Mouse (Mus musculus) left cerebral cortex, adult 2 months (tissue): ENCODE measurements around the gene Crlf1. TPM values are rescaled to one million over a fixed set of nuclear protein-coding genes. Genes with fewer than 3 reads are reported as not detected.

Source experiments
- DNase-seq, 2 experiments: peaks; one replicate each; pipeline ENCODE4 v3.0.0; 2021 to 2022; ENCODE audit warnings: low spot score in 2 of 2, mixed read lengths in 1 of 2; ENCODE audit errors: extremely low spot score in 1 of 2
- H3K27ac ChIP-seq: fragments of 200-600 bp; 2 replicates; pipeline ENCODE4 v1.8.1; 2022
- H3K4me3 ChIP-seq: fragments of 200-600 bp; 2 replicates; pipeline ENCODE4 v1.8.1; 2022
- CTCF ChIP-seq: fragments of 200-600 bp; IDR thresholded peaks from 2 replicates; pipeline ENCODE4 v1.8.1; 2022; ENCODE audit warnings: antibody characterized with exemption, mild to moderate bottlenecking, moderate library complexity
- intact Hi-C: fragments of 180-260 bp; cut with DNase I; formaldehyde crosslinking; loops from one replicate; pipeline ENCODE4 v1.15.1; 2025
- total RNA-seq, 2 experiments: library from RNA; stranded (reverse); gene quantifications; 2 replicates each; pipeline ENCODE4 v1.2.3; 2021

Gene Crlf1
- total RNA-seq, 2 experiments from 2014 or later: 2.6 to 3.0 TPM

DNA sequence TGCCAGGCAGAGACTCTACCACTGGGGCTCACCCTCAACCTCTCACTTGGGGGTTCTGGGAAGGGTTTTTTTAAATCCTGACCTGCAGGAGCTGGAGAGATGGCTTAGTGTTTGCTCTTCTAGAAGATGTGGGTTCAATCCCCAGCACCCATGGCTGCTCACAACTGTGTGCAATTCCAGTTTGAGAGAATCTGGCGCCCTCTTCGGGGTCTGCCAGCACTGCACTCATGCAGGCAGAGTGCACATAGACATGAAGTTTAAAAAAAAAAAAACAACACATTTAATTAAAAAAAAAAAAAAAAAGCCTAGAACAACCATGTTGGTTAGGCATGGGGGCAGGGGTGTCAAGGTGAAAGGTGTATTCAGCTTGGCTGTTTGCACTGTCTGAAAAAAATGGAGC, 37.4 kb downstream of the Crlf1 start:
- Histone ChIP-seq H3K27ac (no peak overlapping the region), H3K4me3 (no peak overlapping the region)
- intact Hi-C loops: no loop called here
- TF ChIP-seq CTCF: peak; percentile 7
- DNase-seq: no peak

DNA sequence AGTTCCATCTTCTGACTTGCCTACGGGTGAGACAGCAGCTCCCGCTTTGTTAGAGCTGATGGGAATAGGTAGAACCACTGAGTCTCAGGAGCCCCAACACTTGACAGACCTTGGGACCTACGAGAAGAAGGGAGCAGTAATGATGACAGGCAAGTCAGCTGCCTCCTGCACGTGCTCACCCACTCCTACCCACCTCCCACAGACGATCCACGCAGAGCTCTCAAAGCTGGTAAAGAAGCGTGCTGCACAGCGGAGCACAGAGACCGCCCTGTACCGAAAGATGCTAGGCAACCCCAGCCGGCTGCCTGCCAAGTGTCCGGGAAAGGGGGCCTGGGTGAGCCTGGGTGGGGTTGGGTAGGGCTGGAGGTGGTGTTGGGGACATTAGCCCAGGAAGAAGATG, 41.3 kb downstream of the Crlf1 start:
- H3K4me3 ChIP-seq: no peak overlapping the region
- no peak for DNase-seq
- no peak for TF ChIP-seq CTCF
- H3K27ac ChIP-seq: peak overlapping the region; percentile 50; the same call in 1 of the 2 replicates
- intact Hi-C loops: no loop called here

DNA sequence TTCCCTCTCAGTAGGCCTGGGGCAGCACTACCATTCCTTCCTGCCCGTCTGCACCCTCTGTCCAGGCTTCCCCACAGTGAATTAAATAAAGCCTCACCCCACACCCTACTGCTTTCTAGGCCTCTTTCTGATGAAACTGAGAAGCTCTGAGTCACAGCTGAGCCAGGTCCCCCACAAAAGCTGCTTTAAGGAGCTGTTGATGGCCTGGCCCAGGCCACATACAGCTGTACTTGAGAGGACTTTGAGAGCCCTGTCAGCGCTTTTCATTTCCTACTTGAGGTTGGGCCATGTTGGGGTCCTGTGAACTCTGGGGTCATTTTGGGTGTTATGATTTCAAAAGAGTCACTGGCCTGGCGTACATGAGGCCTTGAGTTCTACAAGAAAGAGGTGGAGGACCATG, 42.3 kb downstream of the Crlf1 start:
- H3K4me3 ChIP-seq: no peak overlapping the region
- DNase-seq: no peak
- H3K27ac ChIP-seq: no peak overlapping the region; the same call in 1 of the 2 replicates
- intact Hi-C loops: no loop called here
- no peak for TF ChIP-seq CTCF

DNA sequence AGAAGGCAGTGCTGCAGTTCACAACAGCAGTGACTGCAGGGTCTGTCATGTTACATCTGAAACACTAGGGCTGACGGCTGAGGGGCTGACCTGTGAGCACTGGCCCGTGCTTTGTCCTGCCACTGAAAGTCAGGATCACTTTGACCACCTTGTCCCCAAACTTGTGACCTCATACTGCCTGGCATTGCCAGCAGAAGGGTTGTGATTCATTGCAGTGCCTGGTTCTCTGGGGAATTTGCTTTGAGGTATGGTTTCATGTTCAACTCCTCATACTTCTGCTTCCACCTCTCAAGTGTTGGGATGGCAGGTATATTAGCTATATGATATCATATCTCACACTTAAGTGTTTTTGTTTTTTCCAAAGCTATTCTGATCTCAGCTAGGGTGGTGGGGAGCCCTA, 42.7 kb downstream of the Crlf1 start:
- intact Hi-C loops: no loop called here
- no peak overlapping the region for H3K4me3 ChIP-seq

DNA sequence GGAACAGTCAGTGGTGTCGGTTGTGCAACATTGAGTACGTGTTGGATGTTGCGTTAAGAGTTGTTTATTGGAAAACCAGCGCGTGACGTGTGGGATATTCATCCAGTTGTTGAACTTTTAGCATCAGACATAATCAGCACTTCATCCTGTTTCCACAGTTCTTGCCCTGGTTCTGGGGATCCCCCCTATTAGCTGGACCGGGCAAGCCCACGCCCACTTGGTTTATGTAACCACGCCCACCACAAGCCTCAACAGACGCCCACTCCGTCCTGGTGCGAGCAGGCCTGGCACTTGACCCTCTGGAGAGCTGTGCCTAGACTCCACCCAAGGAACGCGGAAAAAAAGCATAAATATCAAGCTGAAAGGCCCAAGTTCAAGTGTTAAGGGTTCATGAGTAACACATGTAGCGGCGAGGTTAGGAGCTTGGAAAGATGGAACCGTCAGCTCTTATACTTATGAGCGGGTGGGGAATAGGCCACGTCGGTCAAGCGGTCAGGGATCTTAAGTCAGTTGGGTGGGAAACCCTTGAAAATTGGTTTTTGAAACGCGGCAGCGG, 45.1 kb downstream of the Crlf1 start:
- H3K27ac ChIP-seq: peak overlapping the region; percentile 66; the same call in 1 of the 2 replicates
- H3K4me3 ChIP-seq: peak overlapping the region; percentile 70
- intact Hi-C loops: loop anchor here (2.0 kb wide), 1 partner anchor 31 kb away; the partner anchor contains the start of gene Rex1bd
- TF ChIP-seq CTCF: no peak
- no peak for DNase-seq

More for the DNA sequence above, 42.7 kb downstream of the Crlf1 start:
- DNase-seq: no peak
- H3K27ac ChIP-seq: no peak overlapping the region
- no peak for TF ChIP-seq CTCF

- Histone ChIP-seq H3K4me3 (peak overlapping the region; percentile 70), H3K27ac (peak overlapping the region; percentile 97)
- TF ChIP-seq CTCF: no peak
- peak; percentile 99 for DNase-seq
- intact Hi-C loops: loop anchor here (2.0 kb wide), 1 partner anchor 32 kb away; the partner anchor contains the start of gene Rex1bd
These were observed 45.7 kb downstream of the Crlf1 start for GRCm38 (mm10) chr8:70538633-70539076.

DNA sequence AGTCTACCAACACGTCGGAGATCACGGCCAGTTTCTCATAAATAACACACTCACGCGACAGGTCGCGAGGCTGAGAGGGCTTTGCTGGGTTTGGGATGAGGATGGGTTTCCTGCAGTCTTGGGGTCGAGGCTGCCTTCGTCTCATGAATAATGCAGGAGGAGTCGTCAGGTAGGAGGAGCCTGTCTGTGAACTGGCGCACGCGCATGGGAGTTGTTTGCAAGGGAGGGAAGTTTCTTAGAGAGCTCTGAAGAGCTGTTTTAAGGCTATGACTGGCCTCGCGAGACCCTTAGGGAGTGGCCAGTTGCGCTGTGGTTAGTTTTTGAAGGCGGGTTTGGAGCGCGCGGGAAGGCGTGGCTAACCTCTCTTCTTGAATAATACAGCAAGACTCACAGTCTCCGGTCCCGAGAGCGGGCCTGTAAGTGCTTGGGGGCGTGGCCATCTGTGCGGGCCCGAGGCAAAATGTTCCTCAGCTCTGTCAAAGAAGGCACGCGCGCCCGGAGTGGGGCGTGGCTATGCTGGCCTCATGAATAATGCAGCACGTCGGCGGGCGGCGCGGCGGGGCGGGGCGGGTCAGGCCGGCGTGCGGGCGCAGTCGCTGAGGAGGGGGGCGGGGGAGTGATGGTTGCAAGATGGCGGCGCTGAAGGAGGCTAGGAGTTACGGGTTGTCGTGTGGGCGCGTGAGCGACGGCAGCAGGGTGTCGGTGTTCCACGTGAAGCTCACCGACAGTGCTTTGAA, 46.3 kb downstream of the Crlf1 start, which contains the start of gene Ell:
Gene Ell, plus strand, starts transcription at position 381 of the 737 bp plus-strand sequence.
- peak; percentile 99 for DNase-seq
- H3K4me3 ChIP-seq: peak within 1 kb of the TSS; percentile 70
- peak within 1 kb of the TSS; percentile 97 for H3K27ac ChIP-seq
- intact Hi-C loops: loop anchor here (2.0 kb wide), 1 partner anchor 32 kb away; the partner anchor contains the start of gene Rex1bd
- no peak for TF ChIP-seq CTCF

- Histone ChIP-seq H3K4me3 (peak overlapping the region; percentile 70), H3K27ac (peak overlapping the region; percentile 89)
- DNase-seq: no peak
- intact Hi-C loops: no loop called here
- no peak for TF ChIP-seq CTCF
These were observed 47.1 kb downstream of the Crlf1 start for GRCm38 (mm10) chr8:70540013-70540506.

DNA sequence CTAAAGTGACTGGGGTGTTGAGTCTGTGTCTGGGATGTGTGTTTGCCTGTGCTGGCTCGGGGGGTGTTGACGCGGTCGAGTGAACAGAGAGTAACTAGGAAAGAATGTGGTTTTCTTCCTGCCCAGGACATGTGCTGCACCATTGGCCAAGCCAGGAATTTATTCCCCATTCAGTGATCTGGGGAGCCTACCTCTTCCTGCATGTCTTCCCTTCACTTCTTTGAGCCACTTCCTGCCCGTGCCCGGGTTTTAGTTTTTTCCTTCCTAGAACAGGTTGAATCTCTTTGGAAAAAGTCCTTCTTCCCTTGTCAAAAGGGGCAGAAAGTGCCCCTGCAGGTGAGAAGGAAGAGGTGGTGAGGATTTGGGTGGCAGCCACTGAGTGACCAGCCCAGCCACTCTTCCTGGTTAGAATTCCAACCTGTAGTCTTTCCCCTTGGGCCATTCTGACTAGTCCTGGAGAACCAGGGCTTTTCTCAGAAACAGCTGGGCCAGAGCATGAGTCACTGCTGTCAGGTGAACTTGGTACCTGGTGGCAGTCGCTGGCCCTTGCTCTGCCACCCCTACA, 47.6 kb downstream of the Crlf1 start:
- DNase-seq: no peak
- intact Hi-C loops: no loop called here
- Histone ChIP-seq H3K27ac (no peak overlapping the region), H3K4me3 (peak overlapping the region; percentile 70)
- TF ChIP-seq CTCF: no peak

DNA sequence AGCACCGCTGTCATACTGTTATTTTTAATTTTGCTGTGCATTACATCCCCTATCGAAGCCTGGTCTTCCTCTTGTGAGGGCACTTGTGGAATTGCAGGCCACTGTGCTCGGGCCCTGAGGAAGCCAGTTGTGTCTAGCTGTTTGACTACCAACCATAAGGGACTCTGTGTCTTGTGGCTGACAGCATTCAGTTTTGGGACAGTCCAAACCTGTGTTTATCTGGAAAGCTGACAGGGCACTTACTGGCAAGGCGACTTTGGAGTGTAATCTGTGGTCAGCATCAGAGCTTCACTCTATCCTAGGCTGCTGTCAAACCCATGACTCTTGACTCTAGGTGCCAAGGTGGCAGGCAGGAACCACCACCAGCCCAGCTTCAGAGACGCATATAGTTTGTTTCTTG, 48.1 kb downstream of the Crlf1 start:
- H3K27ac ChIP-seq: no peak overlapping the region
- peak overlapping the region; percentile 70 for H3K4me3 ChIP-seq
- TF ChIP-seq CTCF: no peak
- intact Hi-C loops: no loop called here
- no peak for DNase-seq

DNA sequence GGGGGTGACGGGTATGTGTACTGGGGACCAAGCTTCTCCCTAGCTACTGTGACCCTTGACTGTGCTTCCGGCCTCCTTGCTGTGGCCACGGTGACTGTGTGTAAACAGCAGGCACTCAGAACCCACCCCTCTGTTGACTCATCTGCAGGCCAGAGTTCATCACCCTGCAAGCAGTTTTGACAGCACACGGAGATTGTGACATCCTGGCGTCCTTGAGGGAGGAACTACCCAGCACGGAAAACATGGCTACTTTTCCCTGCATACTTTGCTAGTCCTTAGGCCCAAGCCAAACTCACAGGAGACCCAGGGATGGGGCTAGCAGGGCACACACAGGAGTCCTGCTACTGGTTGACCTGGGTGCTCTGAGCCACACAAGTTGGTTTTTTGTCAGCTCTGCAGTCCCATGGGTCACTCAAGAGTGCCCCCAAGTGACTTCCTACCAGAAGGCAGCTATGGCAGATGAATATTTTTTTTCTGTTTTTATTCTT, 51.3 kb downstream of the Crlf1 start:
- peak; percentile 57 for TF ChIP-seq CTCF
- no peak overlapping the region for H3K27ac ChIP-seq
- no peak overlapping the region for H3K4me3 ChIP-seq
- intact Hi-C loops: no loop called here
- no peak for DNase-seq

DNA sequence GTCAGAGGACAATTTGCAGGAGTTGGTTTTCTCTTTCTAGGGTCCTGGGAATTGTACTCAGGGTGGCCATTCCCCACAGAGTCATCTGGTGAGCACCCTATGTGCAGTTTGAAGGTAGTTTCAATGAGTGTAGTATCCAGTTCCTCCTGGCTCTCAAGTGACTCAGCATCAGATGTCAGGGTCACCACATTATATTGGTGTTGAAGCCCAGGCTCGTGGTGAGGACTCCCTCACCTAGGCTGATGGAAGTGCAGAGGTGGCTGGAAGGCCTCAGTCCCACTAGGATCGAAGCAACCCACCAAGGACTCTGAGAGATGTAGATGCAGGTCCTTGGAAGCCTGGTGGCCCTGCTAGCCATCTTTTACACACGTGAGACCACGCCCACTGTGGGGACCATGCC, 53.5 kb downstream of the Crlf1 start:
- intact Hi-C loops: no loop called here
- Histone ChIP-seq H3K4me3 (no peak overlapping the region), H3K27ac (no peak overlapping the region)
- no peak for TF ChIP-seq CTCF
- no peak for DNase-seq
